Mouse (Mus musculus) limb, embryonic 13.5 days (tissue): ENCODE results near the gene Heatr4. TPM values are rescaled to one million over a fixed set of nuclear protein-coding genes. Genes with fewer than 3 reads are reported as not detected.

Experiments used
- polyA plus RNA-seq: library from polyadenylated mRNA; unstranded; fragments of >200 nt; fragmentation: Nextera tagmentation; extraction: Ambion mirVana; gene quantifications from 2 replicates; pipeline ENCODE4 v1.2.1, GENCODE M21; 2015

Heatr4 gene
- polyA plus RNA-seq, 1 experiment from 2014 or later: not detected

Other genes starting within 250 kb of the Heatr4 start
- 0.86 and 1.3 TPM in 2 replicates for gene Papln, start 221.2 kb downstream of the Heatr4 start, polyA plus RNA-seq
- 36.0 and 40.7 TPM in 2 replicates for gene Numb, start 62.9 kb downstream of the Heatr4 start, polyA plus RNA-seq
- gene Riox1, start 34.2 kb downstream of the Heatr4 start, polyA plus RNA-seq: 11.2 and 11.7 TPM in 2 replicates
- 21.1 and 25.0 TPM in 2 replicates for gene Acot2, start 3.0 kb upstream of the Heatr4 start, polyA plus RNA-seq
- 33.7 and 38.6 TPM in 2 replicates for gene Acot1, start 24.6 kb upstream of the Heatr4 start, polyA plus RNA-seq
- gene Acot4, start 53.5 kb upstream of the Heatr4 start, polyA plus RNA-seq: 0.23 and 0.63 TPM in 2 replicates
- not detected in 2 replicates for gene Gm49366, start 54.1 kb upstream of the Heatr4 start, polyA plus RNA-seq
- gene Acot3, start 67.3 kb upstream of the Heatr4 start, polyA plus RNA-seq: 0.17 and 0.20 TPM in 2 replicates
- gene Acot5, start 84.5 kb upstream of the Heatr4 start, polyA plus RNA-seq: not detected in 2 replicates
- gene Acot6, start 115.8 kb upstream of the Heatr4 start, polyA plus RNA-seq: 1.1 and 1.3 TPM in 2 replicates
- gene Dnal1, start 129.5 kb upstream of the Heatr4 start, polyA plus RNA-seq: 6.1 and 7.8 TPM in 2 replicates
- gene Pnma1, start 163.6 kb upstream of the Heatr4 start, polyA plus RNA-seq: 1.0 and 1.4 TPM in 2 replicates
- 8.9 and 9.9 TPM in 2 replicates for gene Elmsan1, start 234.0 kb upstream of the Heatr4 start, polyA plus RNA-seq